Mouse (Mus musculus) kidney, adult 2 months (tissue): ENCODE data around the gene App.

Experiments
- CTCF ChIP-seq: fragments of 200-500 bp; conservative IDR thresholded peaks from 2 replicates; pipeline ENCODE4 v1.5.1; 2011; ENCODE audit warnings: low read depth, mild to moderate bottlenecking, control low read depth, low read length, moderate library complexity, mixed read lengths; ENCODE audit not compliant: insufficient read depth, insufficient read length
- POLR2A ChIP-seq: fragments of 200-500 bp; IDR thresholded peaks from one replicate; pipeline ENCODE4 v1.6.1; 2011; ENCODE audit warnings: low read depth, low read length, control low read depth

DNA sequence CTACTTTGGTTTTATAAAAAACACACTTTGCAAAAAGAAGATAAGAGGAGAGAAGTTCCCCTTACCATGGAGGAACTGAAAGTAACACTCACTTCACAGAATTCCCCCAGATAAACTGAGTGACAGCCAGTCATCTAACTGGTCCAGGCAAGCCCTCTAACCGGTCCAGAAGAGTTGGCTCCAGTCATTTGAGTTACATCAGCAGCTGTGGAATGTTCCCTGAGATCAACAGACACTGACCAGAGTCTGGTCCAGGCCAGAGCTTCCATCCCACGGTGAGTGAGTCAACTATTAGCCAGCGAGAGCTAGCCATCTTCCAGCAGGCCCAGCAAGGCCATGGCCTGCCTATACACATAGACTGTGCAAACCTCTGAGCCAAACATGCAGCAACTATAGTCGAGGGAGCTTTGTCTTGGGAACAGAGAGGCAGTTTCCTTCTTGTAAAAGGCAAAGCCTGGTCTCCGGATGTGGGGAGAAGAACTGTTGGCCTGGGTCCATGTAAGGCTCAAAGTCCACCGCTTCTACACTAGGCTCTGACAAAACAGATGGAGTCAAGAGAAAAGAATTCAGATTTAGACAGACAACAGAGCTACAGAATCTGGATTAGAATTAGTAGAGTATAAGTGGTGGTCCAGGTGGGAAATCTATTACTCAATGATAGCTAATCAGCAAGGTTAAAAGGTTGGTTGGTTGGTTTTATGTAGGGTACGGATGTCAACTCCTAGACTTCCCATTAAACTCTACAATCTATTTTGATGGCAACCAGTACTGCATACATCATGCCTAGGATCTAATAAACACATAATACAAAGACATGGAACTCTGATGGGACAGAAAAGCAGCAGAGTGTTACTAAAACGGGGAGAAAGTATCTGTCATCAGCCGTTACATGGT lies 24.7 kb downstream of the App start:
- no peak for TF ChIP-seq CTCF
- TF ChIP-seq POLR2A, result no peak
